Mouse (Mus musculus): ENCODE measurements around the gene Galnt7. TPM values are rescaled to one million over a fixed set of nuclear protein-coding genes. Genes with fewer than 3 reads are reported as not detected.

Gene Galnt7
- total RNA-seq, 2 experiments from 2014 or later: 10.2 to 10.6 TPM

GRCm38 (mm10) chr8:57589176-57589575 lies 63.7 kb downstream of the Galnt7 start:
- peak in 1 of 2 experiments; percentile 84 for DNase-seq (ENCODE audit: low spot score in 2 of 2)
- intact Hi-C loops (cut with DNase I): no loop called here

GRCm38 (mm10) chr8:57588604-57589003 lies 64.2 kb downstream of the Galnt7 start:
- intact Hi-C loops (cut with DNase I): no loop called here
- no peak for DNase-seq (ENCODE audit: low spot score in 2 of 2)

DNA sequence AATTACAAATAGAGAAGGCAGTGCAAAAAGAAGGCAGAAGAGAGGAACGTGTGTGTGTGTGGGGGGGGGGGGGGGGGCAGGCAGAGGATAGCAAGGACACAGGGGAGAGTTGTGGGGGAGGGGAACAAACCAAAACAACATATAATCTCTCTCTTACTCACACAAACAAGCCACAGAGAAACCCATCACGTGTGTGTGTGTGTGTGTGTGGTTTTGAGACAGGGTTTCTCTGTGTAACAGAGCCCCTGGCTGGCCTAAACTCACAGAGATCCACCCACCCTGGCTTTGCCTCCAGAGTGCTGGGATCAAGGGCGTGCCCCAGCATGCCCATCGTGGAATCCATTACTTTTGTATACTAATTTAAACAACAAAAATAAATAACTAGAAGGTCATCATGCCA lies 66.2 kb downstream of the Galnt7 start:
- no peak for DNase-seq (ENCODE audit: low spot score in 2 of 2)
- intact Hi-C loops (cut with DNase I): no loop called here

DNA sequence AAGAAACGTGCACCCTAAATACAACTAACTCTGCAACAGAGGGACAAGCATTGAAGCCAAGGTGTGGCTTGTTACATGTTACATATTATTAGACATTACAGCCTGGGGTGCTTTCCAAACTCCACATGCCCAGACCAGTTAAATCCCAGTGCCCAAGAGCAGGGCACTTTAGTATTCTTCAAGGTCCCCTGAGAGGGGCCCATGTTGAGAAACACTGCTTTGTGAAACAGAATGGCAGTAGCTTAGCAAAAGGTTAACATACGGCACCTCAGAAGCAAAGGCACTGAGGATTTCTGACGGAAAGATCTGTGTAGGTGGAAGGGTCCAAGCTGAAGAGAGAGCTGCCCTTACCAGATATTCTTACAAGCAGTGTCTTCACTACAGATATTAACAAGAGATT lies 67.0 kb downstream of the Galnt7 start:
- intact Hi-C loops (cut with DNase I): no loop called here
- no peak for DNase-seq (ENCODE audit: low spot score in 2 of 2)

GRCm38 (mm10) chr8:57585128-57585442 lies 67.7 kb downstream of the Galnt7 start:
- no peak for DNase-seq (ENCODE audit: low spot score in 2 of 2)
- intact Hi-C loops (cut with DNase I): no loop called here

DNA sequence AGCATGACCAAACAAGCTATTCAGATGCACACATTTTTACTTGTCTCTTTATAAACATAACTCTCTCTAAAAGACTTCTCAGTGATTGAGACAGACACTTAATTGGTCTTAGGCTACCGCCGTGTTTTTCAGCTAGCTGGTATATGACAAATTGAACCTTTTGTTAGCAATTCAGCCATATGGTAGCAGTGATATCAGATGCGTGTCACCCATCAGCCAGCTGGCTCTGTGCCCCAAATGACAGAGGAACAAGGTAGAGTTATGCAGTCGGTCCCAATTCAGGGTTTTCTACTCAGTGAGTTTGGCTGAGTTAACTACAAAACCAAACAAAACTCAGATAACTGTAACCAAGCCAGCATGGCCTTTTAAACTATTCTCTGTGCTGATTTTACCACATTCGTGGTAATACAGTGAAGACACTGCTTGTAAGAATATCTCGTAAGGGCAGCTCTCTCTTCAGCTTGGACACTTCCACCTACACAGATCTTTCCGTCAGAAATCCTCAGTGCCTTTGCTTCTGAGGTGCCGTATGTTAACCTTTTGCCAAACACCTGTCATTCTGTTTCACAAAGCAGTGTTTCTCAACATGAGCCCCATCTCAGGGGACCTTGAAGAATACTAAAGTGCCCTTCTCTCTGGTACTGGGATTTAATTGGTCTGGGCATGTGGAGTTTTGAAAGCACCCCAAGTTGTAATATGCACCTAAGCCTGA lies 68.3 kb downstream of the Galnt7 start:
- intact Hi-C loops (cut with DNase I): no loop called here
- peak in 1 of 2 experiments; percentile 40 for DNase-seq (ENCODE audit: low spot score in 2 of 2)

- intact Hi-C loops (cut with DNase I): loop anchor here (5.0 kb wide), 1 partner anchor 72 kb away; the partner anchor contains the start of gene Galnt7
These were observed 73.0 kb downstream of the Galnt7 start for GRCm38 (mm10) chr8:57579845-57580244.

GRCm38 (mm10) chr8:57577301-57577700 lies 75.5 kb downstream of the Galnt7 start:
- no peak for DNase-seq (ENCODE audit: low spot score in 2 of 2)
- intact Hi-C loops (cut with DNase I): loop anchor here (5.0 kb wide), 1 partner anchor 75 kb away; the partner anchor contains the start of gene Galnt7

More at GRCm38 (mm10) chr8:57579845-57580244, 73.0 kb downstream of the Galnt7 start:
- DNase-seq (ENCODE audit: low spot score in 2 of 2): no peak

DNA sequence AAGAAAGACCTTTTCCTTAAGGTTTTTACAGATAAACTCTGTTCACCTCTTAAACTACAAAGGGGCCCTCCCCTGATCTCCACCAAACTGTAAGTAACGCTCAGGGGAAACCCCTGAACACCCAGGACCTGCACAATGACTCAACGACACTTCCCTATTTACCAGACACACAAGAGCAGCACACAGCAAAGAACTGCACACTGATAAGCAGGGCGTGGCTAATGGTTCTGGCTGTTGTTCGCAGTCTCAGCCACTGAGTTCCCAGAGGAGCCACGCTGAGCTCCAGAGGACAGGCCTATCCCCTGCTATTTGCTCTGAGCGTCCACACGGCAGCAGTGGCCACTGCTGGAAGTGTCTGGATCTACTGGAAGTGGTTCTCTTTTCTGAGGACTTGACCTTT lies 76.6 kb downstream of the Galnt7 start:
- intact Hi-C loops (cut with DNase I): loop anchor here (5.0 kb wide), 1 partner anchor 76 kb away; the partner anchor contains the start of gene Galnt7
- no peak for DNase-seq (ENCODE audit: low spot score in 2 of 2)

- no peak for DNase-seq (ENCODE audit: low spot score in 2 of 2)
- intact Hi-C loops (cut with DNase I): loop anchor here (2.0 to 5.0 kb wide), 2 partner anchors 77 to 215 kb away; partner anchors contain the start of gene Galnt7
These were observed 77.5 kb downstream of the Galnt7 start for GRCm38 (mm10) chr8:57575336-57575735.

GRCm38 (mm10) chr8:57574398-57574797 lies 78.4 kb downstream of the Galnt7 start:
- intact Hi-C loops (cut with DNase I): loop anchor here (1.0 to 2.0 kb wide), 2 partner anchors 216 to 226 kb away; no protein-coding TSS in a partner anchor
- DNase-seq (ENCODE audit: low spot score in 2 of 2): peak; percentile 76 to 77

GRCm38 (mm10) chr8:57573844-57574243 lies 79.0 kb downstream of the Galnt7 start:
- no peak for DNase-seq (ENCODE audit: low spot score in 2 of 2)
- intact Hi-C loops (cut with DNase I): loop anchor here (1.0 to 2.0 kb wide), 2 partner anchors 217 to 226 kb away; no protein-coding TSS in a partner anchor

DNA sequence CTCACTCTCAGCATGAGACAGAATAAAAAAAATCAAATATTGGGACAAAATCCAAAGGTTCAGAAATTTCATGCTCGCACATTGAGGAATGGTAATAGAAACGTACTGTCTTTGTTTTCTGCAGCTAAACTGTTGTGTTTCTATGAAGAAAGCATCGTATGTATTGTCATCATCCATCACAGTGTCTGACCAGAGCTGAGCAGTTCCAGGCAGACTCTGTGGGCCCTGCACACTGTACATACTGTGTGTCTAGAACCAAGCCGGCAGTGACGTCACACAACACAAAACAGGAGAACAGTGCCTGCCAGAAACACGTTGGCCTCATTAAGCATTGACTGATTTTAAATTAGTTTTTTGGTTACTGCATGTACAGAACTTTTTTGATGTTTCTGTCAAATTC lies 82.9 kb downstream of the Galnt7 start:
- DNase-seq (ENCODE audit: low spot score in 2 of 2): no peak
- intact Hi-C loops (cut with DNase I): no loop called here

- intact Hi-C loops (cut with DNase I): no loop called here
- DNase-seq (ENCODE audit: low spot score in 2 of 2): peak; percentile 23 to 70
These were observed 83.4 kb downstream of the Galnt7 start for GRCm38 (mm10) chr8:57569400-57569795.

DNA sequence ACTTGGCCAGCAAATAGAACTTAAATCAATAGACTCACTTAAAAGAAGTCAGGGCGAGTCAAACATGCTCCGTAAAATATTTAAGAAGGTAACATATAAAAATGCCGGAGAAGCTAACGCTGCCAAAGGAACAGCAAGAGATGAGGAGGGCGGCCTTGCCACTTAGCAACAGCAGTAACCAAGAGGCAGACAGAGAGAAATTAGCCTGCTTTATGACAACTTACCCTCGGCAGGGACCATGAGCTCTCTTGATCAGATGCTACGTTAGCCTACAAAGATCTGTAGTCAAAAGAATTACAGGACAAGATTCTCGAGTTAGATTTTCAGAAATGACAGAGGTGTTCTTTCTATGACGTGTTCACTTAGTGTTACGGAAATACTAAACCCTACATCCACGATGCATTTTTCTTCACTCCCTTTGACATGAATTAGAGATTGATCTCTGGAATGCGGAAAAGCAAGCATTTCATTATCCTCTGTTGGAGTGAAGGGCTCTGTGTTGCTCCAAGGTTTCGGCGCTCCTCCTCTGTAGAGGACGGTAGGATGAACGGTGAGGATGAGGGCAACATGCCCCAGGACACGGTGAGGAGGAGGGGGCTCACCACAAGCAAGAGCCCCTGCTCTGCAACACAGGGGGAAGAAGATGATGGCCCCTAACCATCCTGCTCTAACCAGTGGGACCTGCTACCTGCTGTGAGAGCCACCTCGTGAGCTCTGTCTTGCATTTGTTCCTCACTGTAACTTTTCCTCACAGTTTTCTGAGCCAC lies 84.0 kb downstream of the Galnt7 start:
- intact Hi-C loops (cut with DNase I): no loop called here
- no peak for DNase-seq (ENCODE audit: low spot score in 2 of 2)

DNA sequence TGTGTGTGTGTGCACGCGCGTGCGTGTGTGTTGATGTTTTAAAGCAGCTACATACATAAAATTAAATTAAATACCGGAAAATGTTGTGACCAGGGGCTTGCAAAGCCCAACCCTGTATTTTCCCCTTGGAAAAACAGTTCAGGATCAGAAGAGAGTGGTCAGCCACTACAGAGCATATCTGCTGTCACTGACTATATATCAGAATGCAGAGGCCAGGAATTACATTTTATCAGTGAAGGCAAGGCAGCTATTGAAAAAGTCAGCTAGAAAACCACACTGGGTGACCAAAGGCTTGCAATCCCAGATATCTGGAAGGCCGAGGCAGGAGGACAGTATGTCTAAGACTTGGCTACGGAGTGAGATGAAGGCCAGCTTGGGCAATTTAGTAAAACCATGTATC lies 84.8 kb downstream of the Galnt7 start:
- DNase-seq (ENCODE audit: low spot score in 2 of 2): no peak
- intact Hi-C loops (cut with DNase I): no loop called here

DNA sequence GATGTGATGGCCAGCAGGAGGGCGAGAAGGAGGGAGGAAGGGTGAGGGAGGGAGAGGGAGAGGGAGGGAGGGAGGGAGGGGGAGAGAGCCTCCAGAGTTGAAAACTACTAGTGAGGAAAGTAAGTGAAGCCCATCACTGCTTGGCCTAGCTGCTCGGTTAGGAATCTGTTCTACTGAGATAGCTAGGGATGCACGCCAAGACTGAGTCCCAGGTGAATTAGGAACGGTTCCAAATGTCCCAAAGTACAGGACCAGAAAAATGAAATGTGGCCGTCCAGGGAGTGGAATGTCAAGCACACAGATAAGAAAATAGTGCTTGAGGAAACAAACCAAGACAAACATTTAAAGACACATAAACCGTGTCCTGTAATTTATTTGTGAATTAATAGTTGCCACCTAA lies 87.8 kb downstream of the Galnt7 start:
- intact Hi-C loops (cut with DNase I): no loop called here
- DNase-seq (ENCODE audit: low spot score in 2 of 2): no peak

- intact Hi-C loops (cut with DNase I): no loop called here
- peak; percentile 40 to 70 for DNase-seq (ENCODE audit: low spot score in 2 of 2)
These were observed 89.1 kb downstream of the Galnt7 start for GRCm38 (mm10) chr8:57563726-57564125.

DNA sequence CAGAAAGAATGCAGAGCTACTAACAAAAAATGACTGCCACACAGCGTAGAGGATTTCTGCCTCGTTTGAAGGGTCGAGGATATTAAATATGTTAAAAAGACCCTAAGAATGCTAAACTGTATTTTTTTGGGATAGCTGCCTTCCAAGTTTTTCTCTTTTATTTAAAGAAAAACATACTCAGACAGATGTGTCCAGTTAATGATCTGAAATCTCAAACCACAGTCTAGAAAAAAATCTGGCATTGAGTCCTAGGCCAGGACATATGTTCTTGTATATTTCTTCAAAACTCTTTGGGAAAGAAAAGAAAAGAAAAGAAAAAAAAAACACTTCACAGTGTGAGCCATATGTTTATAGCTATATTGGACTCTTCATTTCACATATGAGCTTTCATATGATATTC lies 90.1 kb downstream of the Galnt7 start:
- no peak for DNase-seq (ENCODE audit: low spot score in 2 of 2)
- intact Hi-C loops (cut with DNase I): no loop called here

GRCm38 (mm10) chr8:57560926-57561325 lies 91.9 kb downstream of the Galnt7 start:
- intact Hi-C loops (cut with DNase I): no loop called here
- DNase-seq (ENCODE audit: low spot score in 2 of 2): no peak

Measured in left cerebral cortex, postnatal 25 days (tissue).